Mouse (Mus musculus) bone marrow macrophage, adult 2 months (primary cell): Measurements from ENCODE around the gene Kcnj11.

Source experiments
- CTCF ChIP-seq: IDR thresholded peaks from 2 replicates; pipeline ENCODE4 v1.5.1; 2012; ENCODE audit warnings: low read depth, mild to moderate bottlenecking, low read length, moderate library complexity
- POLR2A ChIP-seq: IDR thresholded peaks from 2 replicates; pipeline ENCODE4 v1.6.1; 2012; ENCODE audit warnings: mild to moderate bottlenecking, low read depth, low read length, borderline replicate concordance

- no peak for TF ChIP-seq CTCF
- no peak for TF ChIP-seq POLR2A
These were observed 54.7 kb downstream of the Kcnj11 start for GRCm38 (mm10) chr7:46045882-46046281.
